Mouse (Mus musculus) lung, adult 2 months (tissue): ENCODE measurements around the gene Olfr1513.

Source experiments
- CTCF ChIP-seq: fragments of 200-500 bp; IDR thresholded peaks from 2 replicates; pipeline ENCODE4 v1.5.1; 2011; ENCODE audit warnings: mild to moderate bottlenecking, low read length, control low read depth; ENCODE audit not compliant: insufficient read depth
- POLR2A ChIP-seq: fragments of 200-500 bp; IDR thresholded peaks from 2 replicates; pipeline ENCODE4 v1.6.1; 2011; ENCODE audit warnings: low read depth, mild to moderate bottlenecking, control low read depth, low read length, borderline replicate concordance; ENCODE audit errors: extremely low read depth

DNA sequence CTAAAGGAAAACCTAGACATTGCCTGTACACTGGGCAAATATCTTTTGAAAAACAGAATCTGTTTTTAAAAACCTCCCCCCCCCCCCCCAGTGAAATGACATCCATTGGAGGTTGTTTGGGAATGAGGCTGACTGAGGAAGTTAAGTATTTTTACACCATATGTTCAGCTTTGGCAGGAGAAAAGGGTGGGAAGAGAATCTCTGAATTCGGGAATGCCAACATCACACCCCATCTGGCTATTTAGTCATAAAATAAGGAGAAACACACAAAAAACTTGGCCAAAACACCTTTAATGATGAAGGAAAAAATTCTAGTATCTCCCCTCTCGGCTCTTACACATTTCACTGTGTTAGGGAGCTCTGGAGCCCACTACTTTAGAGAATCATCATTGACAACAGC lies 45.3 kb downstream of the Olfr1513 start:
- TF ChIP-seq POLR2A (no peak), CTCF (no peak)
